12 mouse cellular contexts compared by ENCODE assay signal in the genomic region with DNA sequence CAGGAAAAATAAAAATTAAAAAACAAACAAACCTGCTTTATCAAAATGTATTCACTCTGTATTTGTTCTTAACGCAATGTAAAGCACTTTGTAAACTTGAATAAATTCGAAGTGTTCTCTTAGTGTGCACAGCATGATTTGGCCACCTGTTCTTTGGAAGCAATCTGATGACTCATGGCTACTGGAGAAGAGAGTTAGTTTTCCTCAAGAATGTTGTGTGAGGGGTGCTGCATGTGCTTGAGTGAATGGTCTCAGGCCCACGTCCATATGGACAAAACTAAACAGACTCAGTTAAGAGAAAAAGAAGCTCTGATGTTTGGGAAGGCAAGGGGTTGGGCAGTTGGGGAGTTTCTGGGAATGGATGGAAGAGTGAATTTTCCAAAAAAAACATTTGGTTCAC.
"Had no signal": no experiment of that assay in that cellular context is flagged by ENCODE, and none has a peak within 500 bp of the region (broad histone marks: within the 10 kb centered on the region; RNA-seq: fewer than 3 reads in every experiment).

No protein-coding gene starts in this region.

- DNase-seq: kidney, adult 18-20 months; kidney, postnatal 10 days; lung, embryonic 14.5 days; lung, postnatal 10 days; lung, postnatal 4 days; midbrain, embryonic 14.5 days; spleen, adult 18-20 months; thymus, adult 2 months; thymus, postnatal 25 days had no signal

- H3K4me2 ChIP-seq: limb, embryonic 15.5 days; liver, embryonic 12.5 days; lung, embryonic 14.5 days had no signal

- H3K27me3 ChIP-seq: limb, embryonic 15.5 days; liver, embryonic 12.5 days had no signal

- H3K36me3 ChIP-seq: limb, embryonic 15.5 days; liver, embryonic 12.5 days; midbrain, embryonic 10.5 days had no signal

- H3K4me3 ChIP-seq: limb, embryonic 15.5 days; liver, embryonic 12.5 days; midbrain, embryonic 10.5 days had no signal
